Mouse (Mus musculus): Measurements from ENCODE around the gene Gart.

Gene Gart

GRCm38 (mm10) chr16:91606958-91607357 is 39.8 kb downstream of the Gart start:
- DNase-seq: no peak

- DNase-seq: no peak
Observed at GRCm38 (mm10) chr16:91605156-91605555, 41.6 kb downstream of the Gart start.

GRCm38 (mm10) chr16:91601693-91602092 is 45.1 kb downstream of the Gart start:
- DNase-seq: no peak

- DNase-seq: no peak
Observed at GRCm38 (mm10) chr16:91601081-91601480, 45.7 kb downstream of the Gart start.

GRCm38 (mm10) chr16:91599242-91599641 is 47.5 kb downstream of the Gart start:
- DNase-seq: no peak

GRCm38 (mm10) chr16:91597672-91598010 is 49.1 kb downstream of the Gart start, which contains the start of gene Tmem50b:
Gene Tmem50b (minus strand): TSS chr16:91597800.
- DNase-seq: peak; percentile 99

GRCm38 (mm10) chr16:91596779-91597671 is 49.7 kb downstream of the Gart start:
- DNase-seq: peak; percentile 19

- no peak for DNase-seq
Observed at GRCm38 (mm10) chr16:91596397-91596778, 50.4 kb downstream of the Gart start.

- DNase-seq: no peak
Observed at GRCm38 (mm10) chr16:91595076-91595475, 51.7 kb downstream of the Gart start.

- no peak for DNase-seq
Observed at GRCm38 (mm10) chr16:91593262-91593661, 53.5 kb downstream of the Gart start.

- no peak for DNase-seq
Observed at GRCm38 (mm10) chr16:91592162-91592561, 54.6 kb downstream of the Gart start.

- DNase-seq: no peak
Observed at GRCm38 (mm10) chr16:91588703-91589102, 58.0 kb downstream of the Gart start.

GRCm38 (mm10) chr16:91587730-91588453 is 58.9 kb downstream of the Gart start:
- no peak for DNase-seq

GRCm38 (mm10) chr16:91586244-91586643 is 60.5 kb downstream of the Gart start:
- no peak for DNase-seq

- DNase-seq: no peak
Observed at GRCm38 (mm10) chr16:91585617-91586016, 61.1 kb downstream of the Gart start.

GRCm38 (mm10) chr16:91582307-91582706 is 64.4 kb downstream of the Gart start:
- DNase-seq: no peak

GRCm38 (mm10) chr16:91578980-91579720 is 67.6 kb downstream of the Gart start:
- DNase-seq: peak; percentile 34

- no peak for DNase-seq
Observed at GRCm38 (mm10) chr16:91575151-91575550, 71.6 kb downstream of the Gart start.

All from right cerebral cortex, adult 18-20 months (tissue).